Mouse (Mus musculus) monocyte, adult 2 months (primary cell): Measurements from ENCODE around the gene Spata2.

Experiments
- DNase-seq, 2 experiments: peaks; one replicate each; pipeline ENCODE4 v3.0.0; 2022; ENCODE audit warnings: low spot score in 2 of 2, low read depth in 1 of 2

Gene Spata2

DNA sequence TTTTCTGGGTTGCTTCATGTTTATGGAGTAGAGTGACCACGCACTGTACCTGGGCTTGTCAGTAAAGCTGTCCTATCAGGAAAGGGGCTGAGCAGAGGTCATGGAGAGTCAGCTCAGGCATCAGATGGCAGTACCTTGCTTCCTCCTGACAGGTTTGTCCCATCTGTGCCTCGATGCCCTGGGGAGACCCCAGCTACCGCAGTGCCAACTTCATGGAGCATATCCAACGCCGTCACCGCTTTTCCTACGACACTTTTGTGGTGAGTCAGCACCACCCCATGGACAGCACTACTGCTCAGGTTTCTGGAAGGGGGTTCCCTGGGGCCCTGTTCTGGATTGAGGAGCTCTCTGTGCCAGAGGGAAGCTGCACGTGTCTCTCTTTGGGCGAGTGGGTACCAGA lies 19.7 kb upstream of the Spata2 start:
- no peak for DNase-seq

DNA sequence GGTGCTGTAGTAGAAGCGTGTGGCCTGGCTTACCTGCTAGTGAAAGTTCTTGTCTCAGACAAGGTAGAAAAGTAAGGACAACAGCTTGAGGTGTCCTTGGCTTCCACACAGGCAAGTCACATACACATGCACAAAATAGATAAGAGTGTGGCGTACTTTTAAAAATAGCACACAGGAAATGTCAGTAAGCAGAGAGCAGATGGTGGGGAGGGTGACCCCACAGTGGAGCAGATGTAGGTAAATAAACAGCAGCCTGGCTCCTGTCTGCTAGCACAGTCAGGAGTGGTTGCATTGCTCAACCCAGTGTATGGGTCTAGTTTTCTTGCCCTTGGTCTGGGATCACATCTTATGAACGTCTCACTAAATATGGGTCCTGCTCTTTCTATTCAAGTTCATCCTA lies 17.8 kb upstream of the Spata2 start:
- DNase-seq: no peak

DNA sequence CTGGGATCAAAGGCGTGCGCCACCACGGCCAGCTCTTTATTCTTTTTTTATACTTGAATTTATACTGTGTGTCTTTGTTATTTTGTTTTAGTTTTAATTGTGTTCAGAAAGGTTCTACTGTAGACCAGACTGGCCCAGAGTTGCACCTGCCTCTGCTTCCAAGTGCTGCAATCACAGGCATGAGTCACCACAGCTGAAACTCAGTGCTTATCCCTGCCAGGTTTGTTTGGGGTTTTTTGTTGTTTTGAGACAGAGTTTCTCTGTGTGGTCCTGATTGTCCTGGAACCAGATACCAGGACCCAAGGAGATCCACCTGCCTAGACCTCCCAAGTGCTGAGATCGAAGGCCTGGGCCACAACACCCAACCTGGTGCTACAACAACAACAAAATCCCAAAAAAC lies 15.9 kb upstream of the Spata2 start:
- DNase-seq: no peak

DNA sequence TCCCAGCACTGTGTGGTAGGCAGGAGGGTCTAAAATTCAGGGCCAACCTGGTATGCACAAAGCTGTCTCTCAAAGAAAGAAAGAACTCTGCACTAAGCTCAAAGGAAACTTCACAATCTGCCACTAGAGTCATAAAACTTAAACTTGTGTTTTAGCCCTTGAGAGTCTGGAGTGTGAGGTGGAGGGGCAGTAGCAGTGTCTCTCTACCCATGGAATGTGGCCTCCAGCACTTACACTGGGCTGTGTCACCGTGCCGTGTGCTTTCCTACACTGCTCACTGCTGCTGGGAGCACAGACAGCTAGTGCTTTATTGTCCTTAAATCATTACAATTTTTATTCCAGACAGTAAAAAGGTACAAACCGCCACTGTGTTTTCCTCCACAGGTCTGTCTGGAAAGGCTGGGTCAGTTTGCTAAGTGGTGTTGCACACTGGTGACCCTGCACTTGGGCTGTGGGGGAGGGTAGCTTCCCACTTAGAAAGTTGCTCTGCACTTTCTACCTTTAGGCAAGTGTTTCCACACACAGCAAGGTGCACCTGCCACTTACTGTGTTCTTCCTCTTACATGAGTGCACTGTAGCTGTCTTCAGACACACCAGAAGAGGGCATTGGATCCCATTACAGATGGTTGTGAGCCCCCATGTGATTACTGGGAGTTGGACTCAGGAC lies 15.2 kb upstream of the Spata2 start:
- no peak for DNase-seq

DNA sequence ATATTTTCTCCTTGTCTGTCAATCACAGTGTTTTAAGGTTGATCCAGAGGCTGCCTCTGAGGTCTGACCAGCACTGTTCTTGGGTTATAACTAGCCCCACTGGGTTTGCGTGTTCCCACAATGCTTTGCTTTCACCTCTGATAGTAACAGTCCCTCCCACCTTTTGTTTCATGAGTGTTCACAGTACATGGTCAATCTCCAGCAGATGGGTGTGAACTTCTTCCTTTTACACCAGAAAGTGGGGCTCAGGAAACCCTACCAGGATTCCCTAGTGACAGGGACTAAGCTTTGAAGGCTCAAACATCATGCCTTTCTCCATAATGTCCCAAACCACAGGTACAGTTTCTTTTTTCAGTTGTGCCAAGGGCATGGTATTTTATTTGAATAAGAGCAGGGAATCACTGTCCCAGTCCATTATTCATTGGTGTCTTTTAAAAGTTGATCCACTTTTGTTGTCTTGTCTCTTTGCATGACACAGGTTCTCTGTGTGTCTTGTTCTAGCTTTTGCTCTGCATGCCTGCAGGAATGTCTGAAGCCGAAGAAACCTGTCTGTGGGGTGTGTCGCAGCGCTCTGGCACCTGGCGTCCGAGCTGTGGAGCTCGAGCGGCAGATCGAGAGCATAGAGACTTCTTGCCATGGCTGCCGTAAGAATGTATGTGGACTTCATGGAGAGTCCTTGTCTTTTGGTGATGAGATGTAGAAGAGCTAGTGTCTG lies 14.0 kb upstream of the Spata2 start:
- no peak for DNase-seq

DNA sequence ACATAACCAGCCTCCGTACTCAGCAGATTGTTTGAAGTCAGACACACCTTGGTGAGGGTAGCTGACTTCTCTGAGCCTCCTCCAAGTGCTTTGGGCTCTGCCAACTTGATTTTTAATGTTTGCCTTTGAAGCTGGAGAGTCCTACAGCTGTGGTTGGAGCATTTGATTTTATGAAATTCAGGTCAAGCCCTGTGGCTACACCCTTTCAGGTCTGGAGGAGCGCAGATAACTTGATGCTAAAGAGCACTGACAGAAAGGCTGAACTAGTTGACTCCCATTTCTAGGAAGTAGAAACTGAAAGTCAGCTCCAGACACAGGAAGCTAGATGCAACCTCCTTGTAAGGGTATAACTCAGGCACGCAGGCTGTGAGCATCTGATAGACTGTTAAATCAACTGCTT lies 12.4 kb upstream of the Spata2 start:
- peak in 1 of 2 experiments; percentile 33 for DNase-seq

DNA sequence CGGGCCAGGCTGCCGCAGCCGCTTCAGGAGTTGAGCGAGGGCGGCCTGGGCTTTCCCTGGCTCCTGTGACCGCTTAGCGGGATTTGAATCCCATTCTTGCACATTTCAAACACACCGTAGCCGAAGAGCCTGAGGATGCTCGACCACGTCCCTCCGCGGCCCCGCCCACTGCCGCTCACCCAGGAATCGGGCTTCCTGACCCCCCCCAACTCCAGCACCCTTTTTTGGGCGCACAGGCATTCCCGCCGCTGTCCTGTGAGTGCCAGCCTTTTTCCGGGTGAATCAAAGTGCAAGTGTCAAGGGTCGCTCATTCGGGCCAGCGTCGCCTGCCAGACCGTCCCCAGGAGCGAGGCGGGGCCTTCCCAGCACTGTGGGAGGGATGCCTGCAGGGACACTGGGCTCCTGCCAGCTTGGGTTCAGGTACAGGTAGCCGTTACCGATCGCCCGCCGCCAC lies 11.2 kb upstream of the Spata2 start:
- no peak for DNase-seq

DNA sequence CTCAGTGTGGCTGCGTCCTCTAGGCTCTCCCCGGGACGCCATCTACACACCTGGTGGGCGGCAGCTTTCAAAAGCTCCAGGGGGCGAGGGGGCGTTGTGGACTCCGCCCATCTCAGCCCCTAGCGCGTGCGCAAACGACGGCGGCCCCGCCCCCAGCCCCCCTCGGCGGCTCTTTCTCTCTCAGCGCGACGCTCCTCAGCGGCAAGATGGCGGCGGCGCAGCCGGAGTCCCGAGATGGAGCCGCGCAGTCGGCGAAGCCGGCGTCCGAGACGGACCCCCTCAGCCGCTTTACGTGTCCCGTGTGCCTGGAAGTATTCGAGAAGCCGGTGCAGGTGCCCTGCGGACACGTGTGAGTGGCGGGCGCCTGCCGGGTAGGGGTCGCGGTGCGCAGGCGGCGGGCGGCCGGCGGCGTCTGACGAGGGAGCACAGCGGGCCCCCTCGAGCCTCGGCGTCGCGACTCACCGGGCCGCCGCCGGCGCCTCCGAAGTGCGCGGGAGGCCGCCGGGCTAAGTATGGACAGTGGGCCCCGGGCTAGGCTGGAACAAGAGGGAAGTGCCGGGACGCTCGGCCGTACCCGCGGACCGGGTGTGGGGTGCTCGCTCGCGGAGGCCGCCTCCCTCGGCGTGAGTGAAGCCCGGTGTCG lies 10.7 kb upstream of the Spata2 start:
- DNase-seq: peak in 1 of 2 experiments; percentile 63

DNA sequence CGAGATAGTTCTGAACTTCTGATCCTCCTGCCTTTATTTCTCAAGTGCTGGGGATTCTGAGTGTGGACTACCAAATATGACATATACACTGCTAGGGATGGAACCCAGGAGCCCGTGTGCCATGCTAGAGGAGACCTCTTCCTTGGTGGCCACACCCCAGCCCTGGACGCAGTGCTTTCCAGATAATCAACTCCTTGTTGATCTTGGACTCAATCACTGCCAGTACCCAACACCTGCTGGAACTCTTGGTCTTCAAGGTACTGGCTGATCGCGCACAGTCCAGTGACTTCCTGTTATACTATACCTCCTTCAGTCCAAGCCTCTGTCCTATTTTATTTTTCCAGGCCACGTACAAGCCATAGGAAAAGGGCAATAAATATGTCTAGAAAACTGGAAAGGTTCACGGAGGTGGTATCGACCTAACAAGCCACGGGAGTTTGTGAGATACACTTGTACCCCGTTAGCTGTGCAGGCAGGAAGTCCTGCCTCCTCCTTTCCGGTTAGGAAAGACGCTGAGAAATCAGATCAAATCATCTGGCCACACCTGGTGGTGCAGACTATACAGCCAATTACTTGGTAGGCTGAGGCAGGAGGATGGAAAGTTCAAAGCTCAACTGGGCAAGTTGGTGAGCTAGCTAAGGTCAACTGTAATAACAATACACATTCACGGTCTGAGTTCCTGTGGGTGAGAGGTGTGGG lies 10.0 kb upstream of the Spata2 start:
- no peak for DNase-seq

DNA sequence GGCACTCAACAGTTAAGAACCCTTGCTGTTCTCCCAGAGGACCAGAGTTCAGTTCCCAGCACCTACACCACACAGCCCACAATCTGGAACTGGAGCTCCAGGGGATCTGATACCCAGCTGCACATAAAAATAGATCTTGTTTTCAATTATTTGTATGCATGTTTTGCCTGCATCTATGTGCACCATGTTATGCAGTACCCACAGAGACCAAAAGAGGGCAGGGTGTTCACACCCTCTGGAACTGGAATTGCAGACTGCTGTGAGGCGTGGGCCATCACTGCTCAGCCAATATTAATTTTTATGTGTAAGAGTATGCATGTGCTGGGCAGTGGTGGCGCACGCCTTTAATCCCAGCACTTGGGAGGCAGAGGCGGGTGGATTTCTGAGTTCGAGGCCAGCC lies 4.6 kb upstream of the Spata2 start:
- peak in 1 of 2 experiments; percentile 52 for DNase-seq

DNA sequence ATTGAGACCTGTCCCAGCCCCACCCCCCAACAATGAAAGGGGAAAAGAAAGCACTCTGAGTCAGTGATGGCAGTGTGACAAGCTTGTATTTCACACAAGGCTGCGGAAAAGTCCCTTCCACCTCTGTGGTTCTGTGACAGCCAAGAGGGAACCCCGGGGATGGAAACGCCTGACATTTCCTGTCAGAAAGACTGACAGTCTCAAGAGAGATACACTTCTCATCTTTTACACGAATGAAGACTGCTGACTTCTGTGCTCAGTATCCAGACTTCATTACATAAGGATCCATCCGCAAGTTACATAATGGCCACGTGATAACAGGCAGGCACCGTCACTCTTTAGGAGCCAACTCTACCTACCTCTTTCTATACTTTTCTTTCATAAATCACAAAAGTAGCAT lies 3.8 kb upstream of the Spata2 start:
- peak; percentile 28 to 40 for DNase-seq

DNA sequence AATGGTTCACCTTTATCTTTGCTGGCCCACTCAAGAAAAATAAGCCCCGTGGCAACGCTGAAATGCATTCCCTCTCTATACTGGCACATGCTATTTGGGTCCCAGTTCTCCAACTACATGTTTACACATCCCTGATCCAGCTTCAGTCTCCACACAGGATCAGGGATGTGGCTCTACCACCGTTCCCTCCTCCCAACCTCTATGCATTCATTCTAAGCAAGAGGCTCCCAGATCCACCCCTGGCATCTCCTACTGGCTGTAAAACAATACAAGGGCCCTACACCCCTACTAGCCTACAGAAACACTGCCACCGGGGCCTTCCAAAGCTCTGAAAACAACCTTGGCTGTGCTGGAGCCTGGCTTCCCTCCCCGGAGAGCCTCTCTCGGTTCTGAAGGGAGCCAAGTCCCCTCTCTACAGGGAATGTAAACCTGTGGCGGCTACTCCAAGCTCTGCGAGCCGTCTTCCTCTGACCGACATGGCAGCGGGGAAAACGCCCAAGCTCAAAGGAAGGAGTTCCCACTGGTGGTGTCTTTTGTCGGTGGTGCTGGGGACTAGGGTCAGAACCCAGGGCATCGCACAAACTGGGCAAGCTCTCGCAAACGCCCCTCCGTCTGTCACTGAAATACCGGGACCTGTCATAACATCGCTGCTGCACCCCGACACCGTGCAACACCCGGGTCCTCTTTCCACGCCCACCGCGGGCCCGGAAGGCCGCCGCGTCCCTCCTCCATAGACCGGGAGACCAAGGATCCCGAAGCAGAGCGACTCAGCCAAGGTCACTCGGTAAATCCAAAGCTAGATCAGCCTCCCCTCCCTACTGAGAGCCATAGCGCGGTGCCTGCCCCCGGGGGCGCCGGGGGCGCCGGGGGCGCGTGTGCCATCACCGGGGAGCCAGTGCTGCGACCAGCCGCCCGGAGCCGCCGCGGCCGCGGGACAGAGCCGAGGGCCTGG lies 654 bp downstream of the Spata2 start, which contains the start of gene Rnf114:
Rnf114 (plus strand) TSS at position 889 of the 952 bp plus-strand sequence.
- no peak for DNase-seq

DNA sequence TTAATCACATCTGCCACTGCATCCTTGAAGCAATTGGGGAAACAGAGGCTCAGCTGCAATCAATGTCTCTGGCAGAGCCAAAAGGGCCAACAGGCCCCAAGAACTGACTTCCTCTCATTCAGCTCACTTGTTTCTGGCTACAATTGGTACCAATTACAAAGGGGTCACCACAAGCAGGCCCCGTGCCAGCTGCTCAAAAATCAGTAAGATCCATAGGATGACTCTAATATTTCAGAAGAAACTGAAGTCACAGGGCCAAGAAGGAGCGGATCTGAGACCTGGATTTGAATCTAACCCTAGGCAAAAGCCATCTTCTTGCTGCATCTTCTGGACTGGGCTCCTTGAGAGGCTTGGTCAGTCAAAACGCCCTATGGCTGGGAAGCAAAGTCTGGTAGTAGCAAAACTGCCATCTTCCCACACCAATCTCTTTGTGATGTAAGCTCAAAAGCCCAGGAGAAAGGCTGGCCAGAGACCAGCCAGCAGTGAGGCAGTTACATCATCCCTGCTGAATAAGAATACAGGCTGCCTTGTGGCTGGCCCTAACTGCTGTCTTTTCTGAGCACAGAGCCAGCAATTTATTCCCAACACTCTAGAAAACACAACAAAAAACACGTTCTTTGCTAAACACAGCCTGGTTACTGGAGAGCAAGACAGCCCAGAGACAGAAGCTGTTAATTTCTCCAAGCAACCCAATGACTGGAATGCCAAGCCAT lies 1.7 kb downstream of the Spata2 start:
- DNase-seq: no peak

DNA sequence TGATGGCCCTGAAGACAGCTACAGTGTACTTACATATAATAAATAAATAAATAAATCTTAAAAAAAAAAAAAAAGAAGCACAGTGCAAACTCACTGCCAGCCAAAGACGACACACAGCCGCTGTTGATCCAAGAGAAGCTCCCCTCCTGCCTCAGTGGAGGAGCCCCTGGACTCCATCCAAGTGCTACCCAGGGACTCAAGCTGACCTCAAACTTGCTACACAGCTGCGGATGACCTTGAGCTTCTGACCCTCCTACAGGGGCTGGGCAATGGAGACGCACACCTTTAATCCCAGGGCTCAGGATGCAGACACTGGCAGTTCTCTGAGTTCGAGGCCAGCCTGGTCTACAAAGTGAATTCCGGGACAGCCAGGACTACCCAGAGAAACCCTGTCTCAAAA lies 4.7 kb downstream of the Spata2 start:
- DNase-seq: no peak

DNA sequence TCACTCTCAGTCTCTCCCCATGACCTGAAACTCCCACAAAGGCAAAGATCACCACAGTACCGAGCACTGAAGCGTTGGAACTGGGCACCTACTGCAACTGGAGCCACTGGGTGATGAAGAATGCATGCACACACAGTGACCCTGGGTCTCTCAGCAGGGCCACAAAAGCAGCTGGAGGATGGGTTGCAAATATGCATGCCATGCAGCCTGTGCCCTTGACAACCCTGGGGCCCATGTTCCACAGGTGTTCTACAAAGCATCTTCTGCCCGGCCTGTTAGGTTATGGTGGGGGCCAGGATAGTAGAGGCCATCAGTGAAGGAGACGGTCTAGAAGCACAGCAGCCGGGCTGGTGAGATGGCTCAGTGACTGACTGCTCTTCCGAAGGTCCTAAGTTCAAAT lies 5.1 kb downstream of the Spata2 start:
- DNase-seq: no peak

DNA sequence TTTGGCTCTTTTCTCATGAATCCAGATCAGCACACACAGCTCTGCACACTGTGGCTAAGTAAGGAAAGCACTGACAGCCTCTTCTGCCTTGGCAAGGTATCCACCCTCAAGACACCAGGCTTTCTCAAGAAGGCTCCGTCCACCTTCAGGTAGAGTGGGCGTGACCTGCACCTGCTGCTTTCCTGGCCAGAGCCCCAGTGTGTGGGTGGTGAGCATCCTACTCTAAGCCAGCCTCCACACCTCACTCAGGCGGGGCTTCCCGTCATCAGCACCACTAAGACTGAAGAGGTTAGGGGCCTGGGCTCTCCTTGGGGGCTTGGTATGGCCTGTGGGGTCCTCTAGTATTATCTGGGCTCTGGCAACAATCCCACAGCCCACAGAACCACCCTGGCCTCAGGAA lies 6.1 kb downstream of the Spata2 start:
- DNase-seq: no peak

DNA sequence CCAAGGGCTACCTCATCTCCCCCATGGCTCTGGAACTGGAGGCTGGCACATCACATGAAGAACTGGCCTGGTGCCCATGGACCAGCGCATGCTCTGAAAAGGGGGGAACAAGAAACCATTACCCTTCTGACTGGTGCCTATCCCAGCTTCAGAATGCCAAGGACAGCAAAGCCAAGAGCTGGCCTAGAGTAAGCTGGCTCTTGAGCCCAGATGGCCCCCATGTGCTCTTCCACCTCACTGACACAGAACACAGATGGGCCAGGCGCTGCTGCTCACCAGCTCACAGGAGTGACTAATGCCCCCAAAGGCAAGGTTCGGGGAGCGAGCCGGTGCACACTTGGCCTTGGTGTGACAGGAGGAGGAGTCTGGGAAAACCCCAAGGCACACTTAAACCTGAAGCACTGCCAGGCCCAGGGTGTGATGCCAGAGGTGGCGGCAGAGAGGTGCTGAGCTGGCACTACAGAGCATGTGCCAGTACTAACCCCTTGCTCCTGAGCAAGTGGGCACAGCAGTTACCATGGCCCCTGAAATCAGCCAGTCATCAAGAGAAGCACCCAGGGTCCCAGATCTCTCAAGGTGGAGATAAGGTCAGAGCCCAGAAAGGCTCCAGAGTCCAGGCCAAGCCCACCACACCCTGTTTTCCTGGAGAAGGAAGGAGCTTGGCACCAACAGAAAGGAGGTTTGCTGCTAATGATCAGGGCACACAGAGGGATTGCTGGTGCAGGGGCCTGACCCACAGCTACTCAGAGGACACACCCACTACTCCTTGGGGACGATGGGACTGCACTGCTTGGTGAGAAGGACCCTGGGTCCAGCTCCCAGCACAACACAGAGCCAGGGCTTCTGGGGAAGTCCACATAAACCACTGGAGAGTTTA lies 6.9 kb downstream of the Spata2 start:
- DNase-seq: no peak

DNA sequence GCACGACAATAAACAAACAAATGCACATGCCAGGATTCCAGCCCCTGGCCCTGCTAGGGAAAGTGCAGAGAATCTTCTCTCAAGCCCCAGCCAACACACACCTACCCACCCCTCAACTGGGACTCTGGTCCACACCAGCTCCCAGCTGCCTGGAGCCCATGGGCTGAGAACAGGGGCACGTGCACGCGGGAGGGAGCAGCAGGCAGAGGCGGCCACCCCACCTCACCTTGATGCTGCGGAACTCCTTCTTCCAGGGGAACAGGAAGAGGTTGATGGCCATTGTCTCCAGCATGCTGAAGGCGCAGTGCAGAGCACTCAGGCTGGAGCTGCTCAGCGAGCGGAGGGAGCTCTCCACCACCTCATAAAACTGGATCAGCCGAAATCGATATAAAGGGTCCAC lies 7.8 kb downstream of the Spata2 start:
- no peak for DNase-seq

DNA sequence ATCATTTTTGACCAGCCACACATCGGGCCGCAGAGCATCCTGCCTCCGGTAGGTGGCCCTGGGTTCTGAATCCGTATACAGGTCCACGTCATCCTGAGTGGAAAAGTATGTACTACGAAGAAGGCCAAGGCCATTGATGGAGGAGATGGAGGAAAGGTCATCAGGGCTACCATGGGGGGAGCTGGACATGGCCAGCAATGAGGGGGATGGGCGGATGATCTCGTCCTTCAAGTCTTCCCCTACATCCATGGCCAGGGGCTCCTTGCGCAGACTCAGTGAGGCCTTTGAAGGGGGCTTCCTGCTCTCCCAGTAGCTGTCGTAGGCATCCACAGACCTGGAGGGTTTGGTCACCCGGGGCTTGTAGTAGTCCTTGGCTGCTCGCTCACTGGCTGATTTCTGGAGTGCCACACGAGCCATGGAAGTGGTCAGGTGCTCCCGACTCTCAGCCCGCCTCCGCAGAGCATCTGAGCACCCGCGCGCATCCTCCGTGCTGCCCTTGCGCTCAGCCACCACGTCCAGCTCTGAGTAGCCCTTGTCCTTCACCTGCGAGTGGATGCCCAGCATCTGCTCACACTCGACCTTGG lies 8.8 kb downstream of the Spata2 start:
- no peak for DNase-seq
